Mouse (Mus musculus): ENCODE data around the gene Otud5. TPM values are rescaled to one million over a fixed set of nuclear protein-coding genes. Genes with fewer than 3 reads are reported as not detected.

Otud5 gene
- total and polyA plus RNA-seq, 2 experiments, result 17.0 to 18.0 TPM

GRCm38 (mm10) chrX:7854578-7854977 is 13.4 kb downstream of the Otud5 start:
- Histone ChIP-seq H3K9ac (ENCODE audit: low read depth, low read length) (no peak overlapping the region), H3K36me3 (ENCODE audit: control insufficient read depth, insufficient read depth, low read length) (peaks cover 5% of the 10 kb centered on the region; the same call in 1 of the 2 replicates), H3K27me3 (ENCODE audit: control insufficient read depth, insufficient read depth, low read length) (no peaks in the 10 kb centered on the region), H3K4me3 (ENCODE audit: insufficient read depth, low read depth, low read length) (no peak overlapping the region), H3K4me1 (ENCODE audit: control insufficient read depth, insufficient read depth, low read length) (no peaks in the 10 kb centered on the region), H3K27ac (replicated peaks; ENCODE audit: insufficient read depth, low read depth, low read length) (no peak overlapping the region), H3K79me2 (ENCODE audit: control insufficient read depth, insufficient read depth, low read length) (peaks cover 6% of the 10 kb centered on the region; the same call in 1 of the 2 replicates)
- TF ChIP-seq POLR2A (IDR thresholded peaks at IDR 0.05; ENCODE audit: extremely low read depth, insufficient read depth, low read length), result no peak
- TF ChIP-seq CTCF (IDR thresholded peaks at IDR 0.05; ENCODE audit: low read depth, low read length), result peak; percentile 69
- DNase-seq (ENCODE audit: extremely low read depth, low read depth, low spot score), result no peak
- 46% methylated on average over 2 of the region's 2 CpGs for WGBS

- Histone ChIP-seq H3K27ac (replicated peaks; ENCODE audit: insufficient read depth, low read depth, low read length) (no peak overlapping the region), H3K4me1 (ENCODE audit: control insufficient read depth, insufficient read depth, low read length) (no peaks in the 10 kb centered on the region), H3K4me3 (ENCODE audit: insufficient read depth, low read depth, low read length) (no peak overlapping the region), H3K9ac (ENCODE audit: low read depth, low read length) (no peak overlapping the region), H3K79me2 (ENCODE audit: control insufficient read depth, insufficient read depth, low read length) (peaks cover 6% of the 10 kb centered on the region; the same call in 1 of the 2 replicates), H3K27me3 (ENCODE audit: control insufficient read depth, insufficient read depth, low read length) (no peaks in the 10 kb centered on the region), H3K36me3 (ENCODE audit: control insufficient read depth, insufficient read depth, low read length) (peaks cover 5% of the 10 kb centered on the region; the same call in 1 of the 2 replicates)
- 44% methylated on average over 3 of the region's 3 CpGs for WGBS
- no peak for DNase-seq (ENCODE audit: extremely low read depth, low read depth, low spot score)
- TF ChIP-seq POLR2A (IDR thresholded peaks at IDR 0.05; ENCODE audit: extremely low read depth, insufficient read depth, low read length) (no peak), CTCF (IDR thresholded peaks at IDR 0.05; ENCODE audit: low read depth, low read length) (no peak)
Measured at GRCm38 (mm10) chrX:7859191-7859753, 18.1 kb downstream of the Otud5 start.

- Histone ChIP-seq H3K4me3 (ENCODE audit: insufficient read depth, low read depth, low read length) (no peak overlapping the region), H3K36me3 (ENCODE audit: control insufficient read depth, insufficient read depth, low read length) (peaks cover 9% of the 10 kb centered on the region), H3K79me2 (ENCODE audit: control insufficient read depth, insufficient read depth, low read length) (peaks cover 4% of the 10 kb centered on the region; the same call in 1 of the 2 replicates), H3K9ac (ENCODE audit: low read depth, low read length) (no peak overlapping the region), H3K27ac (replicated peaks; ENCODE audit: insufficient read depth, low read depth, low read length) (no peak overlapping the region), H3K4me1 (ENCODE audit: control insufficient read depth, insufficient read depth, low read length) (no peaks in the 10 kb centered on the region), H3K27me3 (ENCODE audit: control insufficient read depth, insufficient read depth, low read length) (no peaks in the 10 kb centered on the region)
- TF ChIP-seq POLR2A (IDR thresholded peaks at IDR 0.05; ENCODE audit: extremely low read depth, insufficient read depth, low read length) (no peak), CTCF (IDR thresholded peaks at IDR 0.05; ENCODE audit: low read depth, low read length) (no peak)
- no peak for DNase-seq (ENCODE audit: extremely low read depth, low read depth, low spot score)
- 82% methylated on average over 1 of the region's 1 CpGs for WGBS
Measured at GRCm38 (mm10) chrX:7863181-7863580, 22.0 kb downstream of the Otud5 start.

- no peak overlapping the region for H3K9ac ChIP-seq (ENCODE audit: low read depth, low read length)
- H3K79me2 ChIP-seq (ENCODE audit: control insufficient read depth, insufficient read depth, low read length), result no peaks in the 10 kb centered on the region; the same call in 1 of the 2 replicates
- H3K27ac ChIP-seq (replicated peaks; ENCODE audit: insufficient read depth, low read depth, low read length), result no peak overlapping the region
- peaks cover 6% of the 10 kb centered on the region for H3K36me3 ChIP-seq (ENCODE audit: control insufficient read depth, insufficient read depth, low read length)
- H3K4me3 ChIP-seq (ENCODE audit: insufficient read depth, low read depth, low read length), result no peak overlapping the region
- H3K4me1 ChIP-seq (ENCODE audit: control insufficient read depth, insufficient read depth, low read length), result no peaks in the 10 kb centered on the region
- no peaks in the 10 kb centered on the region for H3K27me3 ChIP-seq (ENCODE audit: control insufficient read depth, insufficient read depth, low read length)
- no peak for DNase-seq (ENCODE audit: extremely low read depth, low read depth, low spot score)
- 86% methylated on average over 3 of the region's 3 CpGs for WGBS
- TF ChIP-seq CTCF (IDR thresholded peaks at IDR 0.05; ENCODE audit: low read depth, low read length), result no peak
Measured at GRCm38 (mm10) chrX:7864551-7864950, 23.4 kb downstream of the Otud5 start.

- Histone ChIP-seq H3K4me1 (ENCODE audit: control insufficient read depth, insufficient read depth, low read length) (no peaks in the 10 kb centered on the region), H3K4me3 (ENCODE audit: insufficient read depth, low read depth, low read length) (no peak overlapping the region), H3K27ac (replicated peaks; ENCODE audit: insufficient read depth, low read depth, low read length) (no peak overlapping the region), H3K79me2 (ENCODE audit: control insufficient read depth, insufficient read depth, low read length) (no peaks in the 10 kb centered on the region; the same call in 1 of the 2 replicates), H3K36me3 (ENCODE audit: control insufficient read depth, insufficient read depth, low read length) (peaks cover 6% of the 10 kb centered on the region), H3K27me3 (ENCODE audit: control insufficient read depth, insufficient read depth, low read length) (no peaks in the 10 kb centered on the region), H3K9ac (ENCODE audit: low read depth, low read length) (no peak overlapping the region)
- 78% methylated on average over 2 of the region's 2 CpGs for WGBS
- no peak for DNase-seq (ENCODE audit: extremely low read depth, low read depth, low spot score)
- TF ChIP-seq POLR2A (IDR thresholded peaks at IDR 0.05; ENCODE audit: extremely low read depth, insufficient read depth, low read length) (no peak), CTCF (IDR thresholded peaks at IDR 0.05; ENCODE audit: low read depth, low read length) (no peak)
Measured at GRCm38 (mm10) chrX:7865343-7865742, 24.2 kb downstream of the Otud5 start.

- 52% methylated on average over 2 of the region's 2 CpGs for WGBS
- H3K27ac ChIP-seq (replicated peaks; ENCODE audit: insufficient read depth, low read depth, low read length), result no peak overlapping the region
- H3K79me2 ChIP-seq (ENCODE audit: control insufficient read depth, insufficient read depth, low read length), result no peaks in the 10 kb centered on the region; the same call in 1 of the 2 replicates
- H3K4me1 ChIP-seq (ENCODE audit: control insufficient read depth, insufficient read depth, low read length), result no peaks in the 10 kb centered on the region
- no peaks in the 10 kb centered on the region for H3K27me3 ChIP-seq (ENCODE audit: control insufficient read depth, insufficient read depth, low read length)
- no peak for TF ChIP-seq CTCF (IDR thresholded peaks at IDR 0.05; ENCODE audit: low read depth, low read length)
- TF ChIP-seq POLR2A (IDR thresholded peaks at IDR 0.05; ENCODE audit: extremely low read depth, insufficient read depth, low read length), result no peak
- no peak overlapping the region for H3K9ac ChIP-seq (ENCODE audit: low read depth, low read length)
- DNase-seq (ENCODE audit: extremely low read depth, low read depth, low spot score), result no peak
- no peak overlapping the region for H3K4me3 ChIP-seq (ENCODE audit: insufficient read depth, low read depth, low read length)
- peaks cover 6% of the 10 kb centered on the region for H3K36me3 ChIP-seq (ENCODE audit: control insufficient read depth, insufficient read depth, low read length)
Measured at GRCm38 (mm10) chrX:7865786-7866185, 24.6 kb downstream of the Otud5 start.
